13 mouse cellular contexts compared by ENCODE assay signal in the genomic region with DNA sequence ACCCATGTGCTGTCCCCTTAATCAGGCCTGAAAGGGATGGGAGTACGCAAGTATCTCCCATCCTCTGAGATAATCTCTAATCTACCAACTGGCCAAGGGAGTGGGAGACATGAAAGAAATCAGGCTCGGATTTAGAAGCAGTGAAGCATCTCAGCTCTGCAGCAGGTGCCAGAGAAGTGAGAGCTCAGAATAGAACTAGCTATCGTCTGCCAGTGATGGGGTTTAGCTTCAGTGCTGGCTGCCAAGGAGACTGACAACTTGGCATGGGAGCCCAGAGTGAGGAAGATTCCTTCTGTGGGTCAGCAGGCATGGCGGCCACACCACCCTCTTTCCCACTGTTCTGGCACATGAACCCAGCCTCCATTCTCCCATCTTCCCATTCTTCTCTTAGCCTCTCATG. TPM values are rescaled to one million over a fixed set of nuclear protein-coding genes. Genes with fewer than 3 reads are reported as not detected.
DNase-seq lines count a peak whose midpoint lies in the region; ATAC-seq and TF ChIP-seq lines count a peak whose summit lies in the region.
"Had no signal": no experiment of that assay in that cellular context is flagged by ENCODE, and none has a peak within 500 bp of the region (broad histone marks: within the 10 kb centered on the region; RNA-seq: fewer than 3 reads in every experiment).

No protein-coding gene starts in this region.

- no peaks in the 10 kb centered on the region for H3K9me3 ChIP-seq in midbrain, postnatal 0 days (ENCODE audit: low read length)
- H3K9me3 ChIP-seq in midbrain, embryonic 13.5 days: no peaks in the 10 kb centered on the region
- H3K9me3 ChIP-seq: embryonic facial prominence, embryonic 12.5 days; hindbrain, embryonic 10.5 days; lung, embryonic 15.5 days had no signal

- no peak overlapping the region for H3K9ac ChIP-seq in midbrain, postnatal 0 days (replicated peaks; ENCODE audit: low read length, poor library complexity, severe bottlenecking)
- no peak overlapping the region for H3K9ac ChIP-seq in midbrain, embryonic 13.5 days (replicated peaks)
- H3K9ac ChIP-seq: embryonic facial prominence, embryonic 12.5 days; lung, embryonic 15.5 days had no signal

- 47% methylated on average over 4 of the region's 4 CpGs for WGBS in midbrain, postnatal 0 days
- 60% methylated on average over 4 of the region's 4 CpGs for WGBS in midbrain, embryonic 13.5 days
- 83% methylated on average over 4 of the region's 4 CpGs for WGBS in thymus, adult 2 months

- H3K4me1 ChIP-seq in midbrain, postnatal 0 days (ENCODE audit: insufficient read depth, low read length): no peaks in the 10 kb centered on the region
- H3K4me1 ChIP-seq in midbrain, embryonic 13.5 days (replicated peaks): 0 out of 2 replicates have a peak, but pooled peaks cover 4% of the 10 kb centered on the region
- no peaks in the 10 kb centered on the region for H3K4me1 ChIP-seq in thymus, adult 2 months (replicated peaks; ENCODE audit: control insufficient read depth, insufficient read depth, low read length)
- H3K4me1 ChIP-seq: embryonic facial prominence, embryonic 12.5 days; hindbrain, embryonic 10.5 days; lung, embryonic 15.5 days had no signal

- no peak overlapping the region for H3K4me2 ChIP-seq in midbrain, postnatal 0 days (ENCODE audit: low read depth, low read length, poor library complexity, severe bottlenecking)
- H3K4me2 ChIP-seq in midbrain, embryonic 13.5 days (replicated peaks): no peak overlapping the region
- H3K4me2 ChIP-seq: embryonic facial prominence, embryonic 12.5 days; lung, embryonic 15.5 days had no signal

- no peak for TF ChIP-seq POLR2A in thymus, adult 2 months (IDR thresholded peaks at IDR 0.05; ENCODE audit: control insufficient read depth, extremely low read depth, insufficient read depth, low read length, poor library complexity)

- TF ChIP-seq CTCF in midbrain, postnatal 0 days (IDR thresholded peaks at IDR 0.05): no peak
- TF ChIP-seq CTCF in left cerebral cortex, adult 2 months (IDR thresholded peaks at IDR 0.05): no peak
- no peak for TF ChIP-seq CTCF in thymus, adult 2 months (IDR thresholded peaks at IDR 0.05; ENCODE audit: borderline replicate concordance, control insufficient read depth, extremely low read depth, insufficient read depth, low read length, poor library complexity)

- no peaks in the 10 kb centered on the region for H3K27me3 ChIP-seq in midbrain, postnatal 0 days (ENCODE audit: insufficient read depth, low read length)
- no peaks in the 10 kb centered on the region for H3K27me3 ChIP-seq in midbrain, embryonic 13.5 days
- no peaks in the 10 kb centered on the region for H3K27me3 ChIP-seq in thymus, adult 2 months (ENCODE audit: control insufficient read depth, insufficient read depth, low read length)
- H3K27me3 ChIP-seq: embryonic facial prominence, embryonic 12.5 days; lung, embryonic 15.5 days had no signal

- DNase-seq in midbrain, postnatal 0 days (ENCODE audit: low spot score): peak; percentile 62
- DNase-seq in frontal cortex, postnatal 14 days (ENCODE audit: low spot score in 2 of 2): peak; percentile 16 to 36
- DNase-seq in left cerebral cortex, adult 2 months (ENCODE audit: extremely low spot score in 1 of 2, low spot score in 2 of 2): peak; percentile 29 to 45
- no peak for DNase-seq in testis, postnatal 10 days (ENCODE audit: low spot score)
- DNase-seq in thymus, adult 2 months: no peak
- DNase-seq in embryo, embryonic 10.5 days (ENCODE audit: low spot score): no peak
- DNase-seq: adrenal gland, postnatal 14 days; spleen, adult 18-20 months had no signal

- H3K36me3 ChIP-seq in midbrain, postnatal 0 days (ENCODE audit: insufficient read depth, low read length): no peaks in the 10 kb centered on the region
- H3K36me3 ChIP-seq in midbrain, embryonic 13.5 days: no peaks in the 10 kb centered on the region
- H3K36me3 ChIP-seq in thymus, adult 2 months (ENCODE audit: control insufficient read depth, insufficient read depth, low read length): no peaks in the 10 kb centered on the region
- H3K36me3 ChIP-seq: embryonic facial prominence, embryonic 12.5 days; G1E; hindbrain, embryonic 10.5 days; lung, embryonic 15.5 days had no signal

- intact Hi-C loops in left cerebral cortex, adult 2 months (cut with DNase I): loop anchor here (2.0 to 5.0 kb wide), 2 partner anchors 123 to 321 kb away; a partner anchor contains a TSS

- ATAC-seq in midbrain, postnatal 0 days (ENCODE audit: low FRiP score): no peak
- ATAC-seq in midbrain, embryonic 13.5 days: no peak

- H3K27ac ChIP-seq in midbrain, postnatal 0 days (ENCODE audit: low read depth, low read length): no peak overlapping the region
- no peak overlapping the region for H3K27ac ChIP-seq in midbrain, embryonic 13.5 days
- H3K27ac ChIP-seq in left cerebral cortex, adult 2 months: no peak overlapping the region
- H3K27ac ChIP-seq in thymus, adult 2 months (ENCODE audit: control insufficient read depth, insufficient read depth, low read length): no peak overlapping the region
- H3K27ac ChIP-seq: embryonic facial prominence, embryonic 12.5 days; hindbrain, embryonic 10.5 days; lung, embryonic 15.5 days had no signal

- no peak overlapping the region for H3K4me3 ChIP-seq in midbrain, postnatal 0 days (ENCODE audit: low read depth, low read length)
- H3K4me3 ChIP-seq in midbrain, embryonic 13.5 days (replicated peaks): no peak overlapping the region
- no peak overlapping the region for H3K4me3 ChIP-seq in left cerebral cortex, adult 2 months
- no peak overlapping the region for H3K4me3 ChIP-seq in thymus, adult 2 months (ENCODE audit: control insufficient read depth, insufficient read depth, low read length)
- H3K4me3 ChIP-seq: embryonic facial prominence, embryonic 12.5 days; hindbrain, embryonic 10.5 days; lung, embryonic 15.5 days had no signal

RNA-seq across cellular contexts. Expression of a gene that starts 8.9 kb away (rescaled TPM):
- not detected in 2 replicates for total RNA-seq in midbrain, postnatal 0 days (2014; rRNA removed)
- polyA plus RNA-seq in midbrain, postnatal 0 days (2015; fragmentation: Nextera tagmentation; extraction: Ambion mirVana): 0.09 TPM in 1 of 2 replicates, not detected in the other
- polyA plus RNA-seq in midbrain, embryonic 13.5 days (2015; fragmentation: Nextera tagmentation; extraction: Ambion mirVana): 0.05 and 0.10 TPM in 2 replicates
- total RNA-seq in left cerebral cortex, adult 2 months (2021): not detected
- 0.13 and 0.38 TPM in 2 replicates for polyA plus RNA-seq in thymus, adult 2 months (2012; rRNA removed)
- total RNA-seq: adrenal gland, postnatal 14 days; G1E had no signal
- polyA plus RNA-seq: embryonic facial prominence, embryonic 12.5 days; G1E; lung, embryonic 15.5 days had no signal

Comparison
In these comparisons a context has a peak if more than half of its experiments do, and no peak if none do; other contexts are left out.
1. DNase-seq: peak in midbrain, postnatal 0 days (single experiment), frontal cortex, postnatal 14 days (2 of 2) and left cerebral cortex, adult 2 months (2 of 2); none in testis, postnatal 10 days (single experiment), thymus, adult 2 months (single experiment) and embryo, embryonic 10.5 days (single experiment).